Mouse (Mus musculus) C3H10T1/2 (cell line): ENCODE results near the gene Lcp2. TPM values are rescaled to one million over a fixed set of nuclear protein-coding genes. Genes with fewer than 3 reads are reported as not detected.

ENCODE experiments used
- polyA plus RNA-seq, 2 experiments: library from polyadenylated mRNA; unstranded; fragments of >200 nt; fragmentation: generic; extraction: Trizol; gene quantifications; one replicate each; pipeline ENCODE4 v1.2.1; 2012; ENCODE audit warnings: missing spikeins in 2 of 2

The Lcp2 gene
- not detected for polyA plus RNA-seq

GRCm38 (mm10) chr11:34046767-34047541, at the start of gene Lcp2:
TSS of gene Lcp2 (plus strand) at chr11:34046920.

GRCm38 (mm10) chr11:34098422-34098821, 51.7 kb downstream of the Lcp2 start, which contains the start of gene 4930469K13Rik:
TSS of gene 4930469K13Rik (minus strand) at chr11:34098554.

Other genes with a start within 250 kb of the Lcp2 start
- not detected for gene Kcnmb1, start 83.9 kb upstream of the Lcp2 start, polyA plus RNA-seq
- gene Kcnip1, start 53.8 kb upstream of the Lcp2 start, polyA plus RNA-seq = not detected
- gene 4930469K13Rik, start 51.6 kb downstream of the Lcp2 start, polyA plus RNA-seq = not detected
- not detected for gene Foxi1, start 161.2 kb downstream of the Lcp2 start, polyA plus RNA-seq